Mouse (Mus musculus): ENCODE data around the gene Ets1.

The Ets1 gene

GRCm38 (mm10) chr9:32616516-32617429 is 19.2 kb upstream of the Ets1 start:
- DNase-seq (ENCODE audit: low spot score in 2 of 2): no peak

- no peak for DNase-seq (ENCODE audit: low spot score in 2 of 2)
Measured at GRCm38 (mm10) chr9:32617430-32617768, 18.6 kb upstream of the Ets1 start.

GRCm38 (mm10) chr9:32618544-32619120 is 17.4 kb upstream of the Ets1 start:
- DNase-seq (ENCODE audit: low spot score in 2 of 2): no peak

GRCm38 (mm10) chr9:32619661-32620060 is 16.4 kb upstream of the Ets1 start:
- DNase-seq (ENCODE audit: low spot score in 2 of 2): no peak

- DNase-seq (ENCODE audit: low spot score in 2 of 2): no peak
Measured at GRCm38 (mm10) chr9:32620446-32620845, 15.6 kb upstream of the Ets1 start.

- no peak for DNase-seq (ENCODE audit: low spot score in 2 of 2)
Measured at GRCm38 (mm10) chr9:32629385-32629981, 6.5 kb upstream of the Ets1 start.

GRCm38 (mm10) chr9:32631341-32631740 is 4.7 kb upstream of the Ets1 start:
- no peak for DNase-seq (ENCODE audit: low spot score in 2 of 2)

- no peak for DNase-seq (ENCODE audit: low spot score in 2 of 2)
Measured at GRCm38 (mm10) chr9:32632237-32632636, 3.8 kb upstream of the Ets1 start.

GRCm38 (mm10) chr9:32644981-32645380 is 9.0 kb downstream of the Ets1 start:
- no peak for DNase-seq (ENCODE audit: low spot score in 2 of 2)

GRCm38 (mm10) chr9:32645475-32645874 is 9.5 kb downstream of the Ets1 start:
- no peak for DNase-seq (ENCODE audit: low spot score in 2 of 2)

- no peak for DNase-seq (ENCODE audit: low spot score in 2 of 2)
Measured at GRCm38 (mm10) chr9:32646539-32647258, 10.7 kb downstream of the Ets1 start.

- no peak for DNase-seq (ENCODE audit: low spot score in 2 of 2)
Measured at GRCm38 (mm10) chr9:32647506-32648250, 11.7 kb downstream of the Ets1 start.

GRCm38 (mm10) chr9:32648286-32648685 is 12.3 kb downstream of the Ets1 start:
- no peak for DNase-seq (ENCODE audit: low spot score in 2 of 2)

GRCm38 (mm10) chr9:32650738-32651137 is 14.7 kb downstream of the Ets1 start:
- DNase-seq (ENCODE audit: low spot score in 2 of 2): no peak

GRCm38 (mm10) chr9:32652112-32652511 is 16.1 kb downstream of the Ets1 start:
- no peak for DNase-seq (ENCODE audit: low spot score in 2 of 2)

GRCm38 (mm10) chr9:32654305-32654704 is 18.3 kb downstream of the Ets1 start:
- no peak for DNase-seq (ENCODE audit: low spot score in 2 of 2)

- DNase-seq (ENCODE audit: low spot score in 2 of 2): no peak
Measured at GRCm38 (mm10) chr9:32656351-32656844, 20.4 kb downstream of the Ets1 start.

- no peak for DNase-seq (ENCODE audit: low spot score in 2 of 2)
Measured at GRCm38 (mm10) chr9:32657124-32657523, 21.1 kb downstream of the Ets1 start.

- DNase-seq (ENCODE audit: low spot score in 2 of 2): no peak
Measured at GRCm38 (mm10) chr9:32660406-32660960, 24.5 kb downstream of the Ets1 start.

GRCm38 (mm10) chr9:32661071-32661470 is 25.1 kb downstream of the Ets1 start:
- no peak for DNase-seq (ENCODE audit: low spot score in 2 of 2)

GRCm38 (mm10) chr9:32661561-32661960 is 25.5 kb downstream of the Ets1 start:
- DNase-seq (ENCODE audit: low spot score in 2 of 2): no peak
